Mouse (Mus musculus) embryonic facial prominence, embryonic 12.5 days (tissue): ENCODE measurements around the gene Gm7982. TPM values are rescaled to one million over a fixed set of nuclear protein-coding genes. Genes with fewer than 3 reads are reported as not detected.
"Not testable (repeated sequence)": the region's sequence is repeated elsewhere in the genome, so short reads cannot be mapped to it uniquely, and the experiment has no call there.

Experiments
- ATAC-seq: fragments of 200-750 bp; cut with Nextera tagmentation; 2 replicates; pipeline ENCODE4 v1.8.0; 2017; ENCODE audit not compliant: insufficient number of reproducible peaks, insufficient read depth, low FRiP score, low TSS enrichment
- H3K27ac ChIP-seq: fragments of 300-500 bp; sonication (generic); 2 replicates; pipeline ENCODE4 v1.5.1; 2016; ENCODE audit warnings: mild to moderate bottlenecking
- H3K27me3 ChIP-seq: fragments of 300-500 bp; sonication (generic); 2 replicates; pipeline ENCODE4 v1.6.1; 2016; ENCODE audit warnings: mild to moderate bottlenecking, moderate library complexity
- H3K36me3 ChIP-seq: fragments of 300-500 bp; sonication (generic); 2 replicates; pipeline ENCODE4 v1.6.1; 2016; ENCODE audit warnings: mild to moderate bottlenecking
- H3K4me1 ChIP-seq: fragments of 300-500 bp; sonication (generic); 2 replicates; pipeline ENCODE4 v1.6.1; 2016
- H3K4me2 ChIP-seq: fragments of 300-500 bp; sonication (generic); replicated peaks from 2 replicates; pipeline ENCODE4 v1.6.1; 2016; ENCODE audit warnings: mild to moderate bottlenecking, moderate library complexity
- H3K4me3 ChIP-seq: fragments of 300-500 bp; sonication (generic); 2 replicates; pipeline ENCODE4 v1.5.1; 2016; ENCODE audit warnings: mild to moderate bottlenecking
- H3K9ac ChIP-seq: fragments of 300-500 bp; sonication (generic); 2 replicates; pipeline ENCODE4 v1.6.1; 2016; ENCODE audit warnings: mild to moderate bottlenecking, moderate library complexity
- H3K9me3 ChIP-seq: fragments of 300-500 bp; sonication (generic); 2 replicates; pipeline ENCODE4 v1.6.1; 2016; ENCODE audit warnings: mild to moderate bottlenecking, moderate library complexity
- WGBS: fragments of 180-500 bp; shearing (Covaris S2); methylation state at CpG from one replicate; pipeline ENCODE4 v1.1.7; 2016; 5-methylcytosine and 5-hydroxymethylcytosine counted together
- polyA plus RNA-seq: library from polyadenylated mRNA; unstranded; fragments of >200 nt; fragmentation: Nextera tagmentation; extraction: Ambion mirVana; gene quantifications from 2 replicates; pipeline ENCODE4 v1.2.1, GENCODE M21; 2016

Gene Gm7982
- not detected in 2 replicates for polyA plus RNA-seq

GRCm38 (mm10) chr5:95741714-95742113 is at the start of gene Gm7982:
Gm7982 (plus strand) TSS chr5:95742014.
- H3K9me3 ChIP-seq, H3K4me1 ChIP-seq, H3K27ac ChIP-seq, ATAC-seq, H3K4me2 ChIP-seq, H3K36me3 ChIP-seq, H3K9ac ChIP-seq, H3K27me3 ChIP-seq, H3K4me3 ChIP-seq: not testable (repeated sequence)
- WGBS, result no CpG with 5 or more reads among the region's 3 CpGs

- not testable (repeated sequence) for H3K27me3 ChIP-seq, H3K36me3 ChIP-seq, H3K4me2 ChIP-seq, H3K9ac ChIP-seq, H3K4me3 ChIP-seq, ATAC-seq, H3K27ac ChIP-seq, H3K9me3 ChIP-seq, H3K4me1 ChIP-seq
- no CpG with 5 or more reads among the region's 1 CpGs for WGBS
Measured at GRCm38 (mm10) chr5:95736073-95736472, 5.7 kb upstream of the Gm7982 start, which contains the start of gene Gm7978. Gm7978 (minus strand) TSS chr5:95736173.

- H3K27ac ChIP-seq, H3K4me2 ChIP-seq, H3K36me3 ChIP-seq, H3K4me1 ChIP-seq, H3K27me3 ChIP-seq, H3K9ac ChIP-seq, H3K4me3 ChIP-seq, ATAC-seq, H3K9me3 ChIP-seq: not testable (repeated sequence)
- WGBS, result no CpG with 5 or more reads among the region's 2 CpGs
Measured at GRCm38 (mm10) chr5:95775690-95776089, 33.9 kb downstream of the Gm7982 start, which contains the start of gene E330014E10Rik. E330014E10Rik (plus strand) TSS chr5:95775990.

Other genes starting within 250 kb of the Gm7982 start
- gene Gm3286, start 231.3 kb upstream of the Gm7982 start, polyA plus RNA-seq, result not detected in 2 replicates
- not detected in 2 replicates for gene Gm7971, start 147.1 kb upstream of the Gm7982 start, polyA plus RNA-seq
- not detected in 2 replicates for gene Gm7978, start 5.8 kb upstream of the Gm7982 start, polyA plus RNA-seq
- not detected in 2 replicates for gene E330014E10Rik, start 34.0 kb downstream of the Gm7982 start, polyA plus RNA-seq
- 3.0 and 3.5 TPM in 2 replicates for gene Cxcl13, start 214.9 kb downstream of the Gm7982 start, polyA plus RNA-seq